Mouse (Mus musculus): Measurements from ENCODE around the gene Ramp3. TPM values are rescaled to one million over a fixed set of nuclear protein-coding genes. Genes with fewer than 3 reads are reported as not detected.
A peak's percentile ranks its signal among the peaks of the same experiment; 100 is the strongest.

Gene Ramp3
- 10.2 and 12.0 TPM in 2 replicates for polyA plus RNA-seq (2015; fragmentation: Nextera tagmentation; extraction: Ambion mirVana)

DNA sequence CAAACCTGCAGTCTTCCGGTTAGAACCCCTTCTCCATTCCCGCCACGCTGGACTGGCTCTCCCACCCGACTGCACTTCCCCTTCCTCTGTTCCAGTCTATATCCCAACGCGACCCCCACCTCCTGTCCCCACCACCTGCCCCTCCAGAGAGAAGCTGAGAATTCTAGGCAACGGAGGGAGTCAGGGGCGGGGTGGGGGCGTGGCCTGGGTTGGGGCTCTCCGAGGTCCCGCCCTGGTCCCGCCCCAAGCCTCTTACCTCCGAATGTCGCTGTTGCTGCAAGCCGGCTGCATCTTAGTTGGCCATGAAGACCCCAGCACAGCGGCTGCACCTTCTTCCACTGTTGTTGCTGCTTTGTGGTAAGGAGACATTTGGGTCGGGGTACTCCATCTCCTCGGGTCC lies at the start of gene Ramp3:
Ramp3 (plus strand) TSS at position 251 of the 400 bp plus-strand sequence.
- no peaks in the 10 kb centered on the region for H3K27me3 ChIP-seq (replicated peaks)
- peaks cover 10% of the 10 kb centered on the region for H3K4me1 ChIP-seq
- under 1% methylated on average over 18 of the region's 18 CpGs for WGBS
- H3K9me3 ChIP-seq: no peaks in the 10 kb centered on the region
- peak within 1 kb of the TSS; percentile 87 for H3K4me2 ChIP-seq
- no peaks in the 10 kb centered on the region for H3K36me3 ChIP-seq (replicated peaks)
- H3K4me3 ChIP-seq: peak within 1 kb of the TSS; percentile 48
- ATAC-seq (replicated peaks): peak; percentile 81
- no peak within 1 kb of the TSS for H3K27ac ChIP-seq
- peak within 1 kb of the TSS; percentile 40 for H3K9ac ChIP-seq

DNA sequence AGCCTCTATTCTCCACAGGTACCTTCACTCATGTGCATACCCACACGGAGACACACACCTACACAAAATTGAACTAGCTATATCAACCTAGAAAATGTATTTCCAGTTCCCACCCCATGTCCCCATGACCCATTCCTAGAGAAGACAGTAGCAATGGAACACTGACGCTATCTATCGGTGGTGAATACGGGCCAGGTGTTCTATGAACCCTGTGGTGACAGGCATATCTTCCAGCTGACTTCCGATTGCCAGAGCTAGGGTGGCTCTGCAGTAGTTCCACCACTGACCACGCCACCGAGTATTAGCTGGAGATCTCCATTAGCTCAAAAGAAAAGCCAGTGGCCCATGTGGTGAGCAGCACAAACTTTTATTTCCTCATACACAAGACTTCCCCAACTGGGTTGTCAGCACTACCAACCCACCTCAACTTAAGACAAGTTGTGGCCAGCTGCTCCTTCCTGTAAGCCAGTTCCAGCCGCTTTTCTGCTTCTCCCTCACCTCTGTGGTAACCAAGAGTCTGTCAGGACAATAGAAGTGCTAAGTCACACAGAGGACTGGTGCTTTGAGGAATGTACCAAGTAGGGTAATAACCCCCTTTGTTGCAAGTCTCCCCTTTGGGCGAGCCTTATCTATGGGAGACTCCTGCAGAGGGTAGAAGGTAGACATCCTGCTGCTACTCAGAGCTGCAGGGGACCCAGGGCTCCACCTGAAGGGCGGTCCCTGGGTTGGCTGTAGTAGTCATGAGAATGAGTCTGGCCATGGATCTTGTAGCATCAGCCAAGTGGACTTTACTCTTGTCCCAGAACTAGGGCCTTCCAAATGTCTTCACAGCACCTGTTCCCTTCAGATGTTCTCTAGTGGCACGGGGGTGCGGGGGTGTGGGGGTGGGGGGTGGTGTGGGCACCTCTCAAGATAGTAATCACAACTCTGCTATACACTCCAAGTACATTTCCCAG lies 42.8 kb upstream of the Ramp3 start:
- Histone ChIP-seq H3K36me3 (replicated peaks) (peaks cover 62% of the 10 kb centered on the region), H3K4me2 (no peak overlapping the region), H3K27me3 (replicated peaks) (no peaks in the 10 kb centered on the region), H3K4me3 (no peak overlapping the region), H3K9ac (no peak overlapping the region), H3K4me1 (no peaks in the 10 kb centered on the region), H3K27ac (no peak overlapping the region), H3K9me3 (no peaks in the 10 kb centered on the region)
- 93% methylated on average over 12 of the region's 12 CpGs for WGBS
- ATAC-seq (replicated peaks): no peak

DNA sequence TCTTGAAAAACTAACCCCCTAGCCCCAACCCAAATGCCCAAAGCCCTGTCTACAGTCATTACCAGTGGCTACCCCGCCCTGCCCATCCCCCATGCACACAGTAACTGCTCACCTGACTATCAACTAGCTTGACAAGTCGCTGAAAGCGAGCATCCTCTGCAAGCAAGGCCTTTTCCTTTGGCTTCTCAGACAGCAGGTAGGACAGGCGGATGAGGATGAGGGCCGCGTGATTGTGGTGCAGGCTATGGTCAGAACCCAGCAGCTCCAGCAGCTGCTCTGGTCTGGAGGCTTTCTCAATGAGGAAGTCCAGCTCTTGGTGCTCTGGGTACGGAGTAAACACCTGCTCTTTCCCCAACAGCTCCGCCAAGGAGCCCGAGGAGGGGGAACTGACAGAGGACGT lies 34.6 kb upstream of the Ramp3 start:
- Histone ChIP-seq H3K4me3 (no peak overlapping the region), H3K36me3 (replicated peaks) (peaks cover 25% of the 10 kb centered on the region), H3K27ac (no peak overlapping the region), H3K9ac (no peak overlapping the region), H3K4me1 (peaks cover 30% of the 10 kb centered on the region), H3K4me2 (no peak overlapping the region), H3K27me3 (replicated peaks) (no peaks in the 10 kb centered on the region), H3K9me3 (no peaks in the 10 kb centered on the region)
- ATAC-seq (replicated peaks): no peak
- WGBS: 96% methylated on average over 10 of the region's 10 CpGs

DNA sequence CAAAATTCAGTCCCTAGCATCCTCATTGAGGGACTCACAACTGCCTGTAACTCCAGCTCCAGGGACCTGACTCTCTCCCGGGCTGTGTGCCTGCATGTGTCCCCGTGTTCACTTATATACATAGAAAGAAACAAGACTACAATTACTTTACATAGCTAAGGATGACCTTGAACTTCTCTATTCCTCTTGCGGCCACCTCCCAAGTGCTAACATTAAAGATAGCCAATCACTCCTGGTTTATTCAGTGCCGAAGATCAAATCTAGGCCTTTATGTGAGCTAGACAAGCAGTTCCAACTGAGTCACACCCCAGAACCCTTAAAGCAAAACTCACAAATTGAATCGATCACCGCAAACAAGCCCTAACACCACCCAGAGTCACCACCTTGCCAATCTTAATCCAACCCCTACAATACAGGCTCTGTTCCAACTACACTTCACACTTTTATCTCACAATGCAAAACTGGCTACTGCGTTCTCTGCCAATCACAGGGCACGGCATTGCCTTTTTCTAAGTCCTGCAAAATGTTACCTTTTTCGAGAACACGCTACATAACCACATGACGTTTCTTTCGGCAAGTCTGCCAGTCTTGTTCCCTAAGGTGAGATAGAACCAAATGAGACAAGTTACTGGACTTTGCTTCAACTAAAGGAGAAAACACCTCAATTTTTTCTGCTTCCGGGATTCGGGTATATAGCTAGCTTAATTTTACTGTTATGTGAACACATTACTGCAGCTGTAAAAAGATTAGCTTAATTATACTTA lies 33.5 kb upstream of the Ramp3 start:
- peaks cover 14% of the 10 kb centered on the region for H3K36me3 ChIP-seq (replicated peaks)
- no peaks in the 10 kb centered on the region for H3K27me3 ChIP-seq (replicated peaks)
- no peak for ATAC-seq (replicated peaks)
- peak overlapping the region; percentile 67 for H3K9ac ChIP-seq
- no peak overlapping the region for H3K27ac ChIP-seq
- peak overlapping the region; percentile 89 for H3K4me2 ChIP-seq
- peaks cover 30% of the 10 kb centered on the region for H3K4me1 ChIP-seq
- 74% methylated on average over 14 of the region's 14 CpGs for WGBS
- peak overlapping the region; percentile 85 for H3K4me3 ChIP-seq
- H3K9me3 ChIP-seq: no peaks in the 10 kb centered on the region

DNA sequence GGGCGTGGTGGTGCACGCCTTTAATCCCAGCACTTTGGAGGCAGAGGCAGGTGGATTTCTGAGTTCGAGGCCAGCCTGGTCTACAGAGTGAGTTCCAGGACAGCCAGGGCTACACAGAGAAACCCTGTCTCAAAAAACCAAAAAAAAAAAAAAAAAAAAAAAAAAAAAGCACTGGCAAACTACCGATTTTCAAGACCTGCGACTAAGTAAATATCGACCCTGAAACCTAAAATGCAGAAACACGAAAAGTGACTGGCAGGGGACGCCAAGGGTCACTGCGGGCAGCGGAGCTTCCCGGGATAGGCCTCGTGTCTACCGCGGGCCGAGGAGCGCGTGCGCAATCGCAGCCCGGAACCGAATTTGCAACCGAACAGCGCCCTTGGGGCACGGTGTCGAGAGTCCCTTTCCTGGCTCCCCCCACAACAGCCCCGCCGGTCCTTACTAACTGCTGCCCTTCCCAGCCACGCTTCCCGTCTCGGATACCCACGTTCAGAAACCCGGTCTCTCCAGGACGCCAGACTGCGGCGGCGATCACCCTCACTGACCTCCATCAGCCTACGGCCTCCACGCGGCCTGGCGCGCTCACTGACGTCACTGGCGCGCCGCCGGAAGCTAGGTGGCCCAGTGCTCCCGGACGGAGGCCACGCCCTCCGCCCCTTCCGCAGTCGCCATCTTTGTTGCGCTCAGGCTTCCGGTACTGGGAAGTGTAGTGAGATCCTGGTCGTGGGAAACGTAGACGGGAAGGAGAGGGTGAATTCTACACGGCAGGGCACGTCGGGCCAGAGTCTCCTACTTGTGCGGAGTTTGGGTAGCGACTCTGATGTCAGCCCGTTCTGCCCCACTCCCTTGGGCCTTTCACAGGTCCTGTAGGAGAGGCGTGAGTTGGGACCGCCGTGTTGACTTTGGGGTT lies 32.6 kb upstream of the Ramp3 start, which contains the start of gene Tbrg4:
Tbrg4 (minus strand) TSS at position 590 of the 910 bp plus-strand sequence.
- peak within 1 kb of the TSS; percentile 89 for H3K4me2 ChIP-seq
- peaks cover 30% of the 10 kb centered on the region for H3K4me1 ChIP-seq
- H3K9ac ChIP-seq: peak within 1 kb of the TSS; percentile 67
- H3K9me3 ChIP-seq: no peaks in the 10 kb centered on the region
- under 1% methylated on average over 65 of the region's 66 CpGs for whole genome bisulfite sequencing
- peak within 1 kb of the TSS; percentile 85 for H3K4me3 ChIP-seq
- peak within 1 kb of the TSS; percentile 88 for H3K27ac ChIP-seq
- peaks cover 4% of the 10 kb centered on the region for H3K36me3 ChIP-seq (replicated peaks)
- no peaks in the 10 kb centered on the region for H3K27me3 ChIP-seq (replicated peaks)
- peak; percentile 96 for ATAC-seq (replicated peaks)

DNA sequence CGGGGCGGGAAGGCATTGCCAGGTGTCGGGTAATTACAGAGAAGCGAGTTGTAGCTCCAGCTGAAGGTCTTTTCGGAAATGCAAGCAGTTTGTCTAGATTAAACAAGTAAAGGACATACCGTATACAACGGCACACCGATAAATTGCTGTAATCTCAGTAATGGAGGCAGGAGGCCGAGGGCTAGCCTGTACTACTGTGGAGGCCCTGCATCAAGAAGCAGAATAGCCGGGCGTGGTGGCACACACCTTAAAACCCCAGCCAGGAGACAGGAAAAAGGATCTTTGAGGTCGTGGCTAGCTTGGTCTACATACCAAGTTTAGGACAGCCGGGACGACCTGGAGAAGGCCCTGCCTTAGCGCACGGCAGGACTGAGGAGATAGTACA lies 31.9 kb upstream of the Ramp3 start:
- H3K4me2 ChIP-seq: peak overlapping the region; percentile 89
- peak overlapping the region; percentile 67 for H3K9ac ChIP-seq
- H3K4me3 ChIP-seq: peak overlapping the region; percentile 85
- H3K9me3 ChIP-seq: no peaks in the 10 kb centered on the region
- H3K4me1 ChIP-seq: peaks cover 30% of the 10 kb centered on the region
- peaks cover 3% of the 10 kb centered on the region for H3K36me3 ChIP-seq (replicated peaks)
- no peaks in the 10 kb centered on the region for H3K27me3 ChIP-seq (replicated peaks)
- 13% methylated on average over 16 of the region's 16 CpGs for WGBS
- peak overlapping the region; percentile 88 for H3K27ac ChIP-seq
- peak; percentile 28 for ATAC-seq (replicated peaks)

DNA sequence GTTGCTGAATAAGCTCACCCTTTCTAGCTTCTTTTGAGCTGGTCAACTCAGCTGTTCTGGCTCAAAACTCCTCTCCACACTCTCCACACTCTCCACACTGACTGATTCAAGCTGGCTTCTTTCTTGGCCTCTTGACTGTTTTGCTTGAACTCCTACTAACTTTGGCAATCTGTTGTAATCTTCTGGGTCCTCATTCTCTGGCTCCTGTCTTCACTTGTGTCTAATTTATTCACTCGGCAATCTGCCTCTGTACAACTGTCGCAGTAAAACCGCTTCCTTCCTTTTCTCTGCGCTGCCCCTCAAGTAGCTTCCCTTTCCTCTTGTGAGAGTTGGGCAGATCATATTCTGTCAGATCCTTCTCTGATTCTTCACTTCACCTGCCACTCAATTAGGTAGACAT lies 30.6 kb upstream of the Ramp3 start:
- H3K36me3 ChIP-seq (replicated peaks): peaks cover 3% of the 10 kb centered on the region
- H3K9ac ChIP-seq: no peak overlapping the region
- H3K4me3 ChIP-seq: no peak overlapping the region
- H3K4me2 ChIP-seq: no peak overlapping the region
- H3K4me1 ChIP-seq: peaks cover 30% of the 10 kb centered on the region
- 90% methylated on average over 4 of the region's 4 CpGs for WGBS
- H3K27me3 ChIP-seq (replicated peaks): no peaks in the 10 kb centered on the region
- H3K27ac ChIP-seq: no peak overlapping the region
- no peaks in the 10 kb centered on the region for H3K9me3 ChIP-seq
- no peak for ATAC-seq (replicated peaks)

DNA sequence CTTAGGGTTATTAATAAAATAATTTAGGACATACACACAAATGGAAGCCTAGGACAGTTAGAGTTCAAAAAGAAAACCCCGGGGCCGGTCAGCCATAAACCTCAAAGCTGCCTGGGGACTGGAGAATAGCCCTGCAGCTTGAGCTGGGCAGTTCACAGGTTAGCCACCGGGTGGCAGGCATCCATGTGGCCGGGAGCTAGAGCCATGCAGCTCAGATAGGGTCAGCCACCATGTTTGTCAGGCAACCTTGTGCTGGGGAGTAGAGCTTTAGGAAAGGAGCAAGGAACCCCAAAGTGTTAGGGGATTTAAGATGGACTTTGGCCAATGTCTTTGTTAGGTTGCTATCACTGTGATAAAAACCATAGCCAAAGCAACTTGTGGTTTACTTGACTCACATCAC lies 29.8 kb upstream of the Ramp3 start:
- no peak overlapping the region for H3K27ac ChIP-seq

DNA sequence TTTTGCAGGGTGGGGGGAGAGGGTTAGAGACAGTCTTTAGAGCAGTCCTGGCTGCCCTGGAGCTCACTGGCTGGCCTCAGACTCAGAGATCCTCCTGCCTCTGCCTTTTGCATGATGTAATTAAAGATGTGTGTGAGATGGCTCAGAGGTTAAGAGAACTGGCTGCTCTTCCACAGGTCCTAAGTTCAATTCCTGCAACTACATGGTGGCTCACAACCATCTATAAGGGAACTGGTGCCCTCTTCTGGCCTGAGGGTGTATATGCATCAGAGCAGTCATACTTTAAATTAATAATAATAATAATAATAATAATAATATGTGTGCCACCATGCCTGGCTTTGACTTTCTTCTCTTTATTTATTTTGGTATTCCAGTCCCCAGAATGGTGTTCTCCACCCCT lies 28.7 kb upstream of the Ramp3 start:
- Histone ChIP-seq H3K36me3 (replicated peaks) (no peaks in the 10 kb centered on the region), H3K4me1 (peaks cover 12% of the 10 kb centered on the region), H3K27me3 (replicated peaks) (no peaks in the 10 kb centered on the region), H3K4me2 (no peak overlapping the region), H3K4me3 (no peak overlapping the region), H3K27ac (no peak overlapping the region), H3K9ac (no peak overlapping the region), H3K9me3 (no peaks in the 10 kb centered on the region)
- no peak for ATAC-seq (replicated peaks)

More for the DNA sequence above, 29.8 kb upstream of the Ramp3 start:
- Histone ChIP-seq H3K9ac (no peak overlapping the region), H3K4me3 (no peak overlapping the region), H3K27me3 (replicated peaks) (no peaks in the 10 kb centered on the region), H3K9me3 (no peaks in the 10 kb centered on the region), H3K36me3 (replicated peaks) (no peaks in the 10 kb centered on the region; the same call in 1 of the 2 replicates), H3K4me2 (no peak overlapping the region), H3K4me1 (peaks cover 23% of the 10 kb centered on the region)
- ATAC-seq (replicated peaks): no peak
- 25% methylated on average over 4 of the region's 4 CpGs for WGBS

DNA sequence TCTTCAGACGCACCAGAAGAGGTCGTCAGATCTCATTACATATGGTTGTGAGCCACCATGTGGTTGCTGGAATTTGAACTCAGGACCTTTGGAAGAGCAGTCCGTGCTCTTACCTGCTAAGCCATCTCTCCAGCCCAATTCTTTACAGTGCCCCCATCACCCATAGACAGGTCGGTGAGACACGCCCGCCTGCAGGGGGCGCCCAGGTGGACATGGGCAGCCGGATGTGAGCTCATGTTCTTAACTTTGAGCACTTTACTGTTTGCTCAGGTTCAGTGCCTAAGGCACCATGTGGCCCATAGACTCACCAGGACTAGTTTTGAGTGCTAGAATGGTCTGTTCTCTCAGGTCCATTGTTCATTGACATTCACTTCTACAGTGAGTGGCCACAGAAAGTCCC lies 22.2 kb upstream of the Ramp3 start:
- Histone ChIP-seq H3K27me3 (replicated peaks) (no peaks in the 10 kb centered on the region), H3K4me2 (no peak overlapping the region), H3K9me3 (no peaks in the 10 kb centered on the region), H3K4me3 (no peak overlapping the region), H3K36me3 (replicated peaks) (no peaks in the 10 kb centered on the region), H3K27ac (no peak overlapping the region), H3K4me1 (no peaks in the 10 kb centered on the region), H3K9ac (no peak overlapping the region)
- 73% methylated on average over 8 of the region's 8 CpGs for WGBS
- no peak for ATAC-seq (replicated peaks)

DNA sequence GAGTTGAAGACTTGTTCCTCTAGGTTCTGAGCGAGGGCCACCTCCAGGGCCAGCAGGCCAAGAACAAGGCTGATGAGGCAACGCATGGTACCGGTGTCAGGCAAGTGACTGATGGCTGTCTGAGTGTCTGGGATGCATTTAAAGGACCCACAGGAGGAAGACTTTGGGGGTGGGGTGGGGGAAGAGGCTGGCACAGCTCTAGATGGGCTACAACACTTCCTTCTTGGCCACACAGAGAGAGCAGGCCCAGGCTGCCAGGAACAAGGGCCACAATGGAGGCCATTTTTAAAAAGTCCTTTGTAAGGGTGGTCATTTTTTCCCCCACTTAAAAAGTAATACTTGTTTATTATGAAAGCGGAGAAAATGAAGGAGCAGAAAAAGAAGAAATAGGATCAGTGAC lies 19.8 kb upstream of the Ramp3 start, which contains the start of gene Wap:
Wap (minus strand) TSS at position 101 of the 400 bp plus-strand sequence.
- no peaks in the 10 kb centered on the region for H3K36me3 ChIP-seq (replicated peaks)
- no peaks in the 10 kb centered on the region for H3K9me3 ChIP-seq
- 93% methylated on average over 4 of the region's 4 CpGs for WGBS
- H3K9ac ChIP-seq: no peak within 1 kb of the TSS
- no peaks in the 10 kb centered on the region for H3K4me1 ChIP-seq
- no peaks in the 10 kb centered on the region for H3K27me3 ChIP-seq (replicated peaks)
- H3K4me3 ChIP-seq: no peak within 1 kb of the TSS
- no peak within 1 kb of the TSS for H3K4me2 ChIP-seq
- H3K27ac ChIP-seq: no peak within 1 kb of the TSS
- no peak for ATAC-seq (replicated peaks)
